Mouse (Mus musculus): ENCODE measurements around the gene Pla2g4f.

Gene Pla2g4f

GRCm38 (mm10) chr2:120281221-120281620 is 32.7 kb downstream of the Pla2g4f start:
- DNase-seq (ENCODE audit: extremely low spot score, low read depth, low spot score): no peak

GRCm38 (mm10) chr2:120279961-120280360 is 34.0 kb downstream of the Pla2g4f start:
- no peak for DNase-seq (ENCODE audit: extremely low spot score, low read depth, low spot score)

- no peak for DNase-seq (ENCODE audit: extremely low spot score, low read depth, low spot score)
Measured at GRCm38 (mm10) chr2:120276951-120277350, 37.0 kb downstream of the Pla2g4f start.

DNA sequence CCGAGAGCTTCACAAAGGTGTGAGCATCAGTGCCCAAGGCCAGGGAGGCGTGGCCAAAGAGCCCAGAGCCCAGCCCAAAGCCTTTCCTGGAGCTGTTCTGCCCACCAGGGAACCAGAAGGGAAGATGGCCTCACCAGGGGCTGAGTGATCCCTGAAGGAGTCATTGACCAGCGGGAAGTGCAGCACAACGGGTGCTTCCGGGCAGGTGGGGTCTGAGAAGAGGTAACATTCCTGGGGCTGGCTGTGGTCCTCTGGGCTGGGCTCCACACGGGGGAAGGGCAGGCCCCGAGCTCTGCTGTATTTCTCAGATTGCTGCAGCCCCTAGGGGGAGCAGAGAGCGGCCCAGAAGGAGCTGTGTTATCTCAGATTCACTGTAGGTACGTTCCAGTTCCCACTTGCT is 45.3 kb downstream of the Pla2g4f start:
- DNase-seq (ENCODE audit: extremely low spot score, low read depth, low spot score): no peak

- DNase-seq (ENCODE audit: extremely low spot score, low read depth, low spot score): no peak
Measured at GRCm38 (mm10) chr2:120265523-120265922, 48.4 kb downstream of the Pla2g4f start.

GRCm38 (mm10) chr2:120264858-120265257 is 49.1 kb downstream of the Pla2g4f start:
- no peak for DNase-seq (ENCODE audit: extremely low spot score, low read depth, low spot score)

- no peak for DNase-seq (ENCODE audit: extremely low spot score, low read depth, low spot score)
Measured at GRCm38 (mm10) chr2:120262876-120263275, 51.1 kb downstream of the Pla2g4f start.

GRCm38 (mm10) chr2:120261346-120261745 is 52.6 kb downstream of the Pla2g4f start:
- DNase-seq (ENCODE audit: extremely low spot score, low read depth, low spot score): no peak

GRCm38 (mm10) chr2:120256259-120256658 is 57.7 kb downstream of the Pla2g4f start:
- DNase-seq (ENCODE audit: extremely low spot score, low read depth, low spot score): no peak

- DNase-seq (ENCODE audit: extremely low spot score, low read depth, low spot score): no peak
Measured at GRCm38 (mm10) chr2:120252644-120253043, 61.3 kb downstream of the Pla2g4f start.

All from hindlimb bud, embryonic 11.5 days (tissue).